30 mouse cellular contexts compared by ENCODE assay signal in genomic region chr5:150919269-150919668, GRCm38 (mm10). TPM values are rescaled to one million over a fixed set of nuclear protein-coding genes. Genes with fewer than 3 reads are reported as not detected.
DNase-seq lines count a peak whose midpoint lies in the region; ATAC-seq and TF ChIP-seq lines count a peak whose summit lies in the region.
"Had no signal": no experiment of that assay in that cellular context is flagged by ENCODE, and none has a peak within 500 bp of the region (broad histone marks: within the 10 kb centered on the region; RNA-seq: fewer than 3 reads in every experiment).

No protein-coding gene starts in this region.

- H3K4me2 ChIP-seq in forebrain, embryonic 16.5 days (ENCODE audit: low read length) = no peak overlapping the region
- H3K4me2 ChIP-seq in forebrain, embryonic 11.5 days (ENCODE audit: low read depth, low read length, severe bottlenecking) = no peak overlapping the region
- no peak overlapping the region for H3K4me2 ChIP-seq in liver, postnatal 0 days (ENCODE audit: low read depth, low read length)
- no peak overlapping the region for H3K4me2 ChIP-seq in lung, embryonic 16.5 days (ENCODE audit: low read depth, low read length)
- H3K4me2 ChIP-seq: forebrain, embryonic 13.5 days; heart, embryonic 12.5 days; heart, embryonic 15.5 days; hindbrain, embryonic 13.5 days; intestine, embryonic 15.5 days had no signal

- no peak overlapping the region for H3K9ac ChIP-seq in forebrain, embryonic 16.5 days (replicated peaks; ENCODE audit: low read depth, low read length)
- no peak overlapping the region for H3K9ac ChIP-seq in forebrain, embryonic 11.5 days (ENCODE audit: low read length)
- 0 out of 2 replicates have a peak overlapping the region, but pooled peaks have one; percentile 6 for H3K9ac ChIP-seq in liver, adult 2 months (ENCODE audit: low read depth, low read length)
- H3K9ac ChIP-seq in liver, postnatal 0 days (replicated peaks) = no peak overlapping the region
- H3K9ac ChIP-seq in lung, embryonic 16.5 days (ENCODE audit: low read length) = no peak overlapping the region
- H3K9ac ChIP-seq: forebrain, embryonic 13.5 days; heart, embryonic 12.5 days; heart, embryonic 15.5 days; hindbrain, embryonic 13.5 days; intestine, embryonic 15.5 days had no signal

- no peaks in the 10 kb centered on the region for H3K79me2 ChIP-seq in liver, adult 2 months (ENCODE audit: control insufficient read depth, insufficient read depth, low read length)

- peaks cover 3% of the 10 kb centered on the region; the same call in 1 of the 2 replicates for H3K4me1 ChIP-seq in forebrain, embryonic 16.5 days (replicated peaks; ENCODE audit: control insufficient read depth, insufficient read depth, low read length)
- H3K4me1 ChIP-seq in forebrain, embryonic 11.5 days (replicated peaks; ENCODE audit: control insufficient read depth, insufficient read depth, low read length) = no peaks in the 10 kb centered on the region
- peaks cover 21% of the 10 kb centered on the region for H3K4me1 ChIP-seq in liver, adult 2 months (ENCODE audit: control insufficient read depth, insufficient read depth, low read length)
- peaks cover 22% of the 10 kb centered on the region for H3K4me1 ChIP-seq in liver, postnatal 0 days (ENCODE audit: insufficient read depth)
- no peaks in the 10 kb centered on the region for H3K4me1 ChIP-seq in lung, embryonic 16.5 days (replicated peaks; ENCODE audit: control insufficient read depth, insufficient read depth, low read length)
- H3K4me1 ChIP-seq: forebrain, embryonic 13.5 days; hindbrain, embryonic 10.5 days; hindbrain, embryonic 13.5 days; intestine, embryonic 15.5 days had no signal

- no peak for TF ChIP-seq POLR2A in liver, adult 2 months (IDR thresholded peaks at IDR 0.05; ENCODE audit: extremely low read depth, insufficient read depth, low read length)
- TF ChIP-seq POLR2A in brain, embryonic 14.5 days (IDR thresholded peaks at IDR 0.05; ENCODE audit: borderline replicate concordance, extremely low read depth, insufficient read depth, insufficient read length, poor library complexity, severe bottlenecking) = no peak

- TF ChIP-seq EP300 in liver, postnatal 0 days (IDR thresholded peaks at IDR 0.05; ENCODE audit: low read depth) = no peak

- H3K27me3 ChIP-seq in forebrain, embryonic 16.5 days (replicated peaks; ENCODE audit: control insufficient read depth, insufficient read depth, low read length) = no peaks in the 10 kb centered on the region
- no peaks in the 10 kb centered on the region for H3K27me3 ChIP-seq in forebrain, embryonic 11.5 days (ENCODE audit: control insufficient read depth, insufficient read depth, low read length)
- H3K27me3 ChIP-seq in liver, adult 2 months (ENCODE audit: control insufficient read depth, insufficient read depth, low read length) = no peaks in the 10 kb centered on the region
- H3K27me3 ChIP-seq in liver, postnatal 0 days (ENCODE audit: insufficient read depth, low read length) = no peaks in the 10 kb centered on the region
- H3K27me3 ChIP-seq in lung, embryonic 16.5 days (ENCODE audit: control insufficient read depth, insufficient read depth, low read depth, low read length) = no peaks in the 10 kb centered on the region
- H3K27me3 ChIP-seq: forebrain, embryonic 13.5 days; heart, embryonic 12.5 days; heart, embryonic 15.5 days; hindbrain, embryonic 13.5 days; intestine, embryonic 15.5 days had no signal

- WGBS in forebrain, embryonic 16.5 days = 78% methylated on average over 4 of the region's 4 CpGs
- 93% methylated on average over 4 of the region's 4 CpGs for WGBS in forebrain, embryonic 11.5 days
- 92% methylated on average over 4 of the region's 4 CpGs for WGBS in liver, adult 2 months
- 90% methylated on average over 4 of the region's 4 CpGs for WGBS in liver, postnatal 0 days (ENCODE audit: insufficient replicate concordance)
- WGBS in lung, embryonic 16.5 days = 46% methylated on average over 4 of the region's 4 CpGs

- ATAC-seq in forebrain, embryonic 16.5 days = peak; percentile 43; the same call in 1 of the 2 replicates
- no peak for ATAC-seq in forebrain, embryonic 11.5 days (replicated peaks; ENCODE audit: low FRiP score)
- no peak for ATAC-seq in liver, postnatal 0 days
- ATAC-seq in lung, embryonic 16.5 days (ENCODE audit: low read depth) = 0 out of 2 replicates have a peak, but pooled peaks have one; percentile 17
- ATAC-seq: CD4-positive, CD25-positive, alpha-beta regulatory T cell, adult 4 months; hindbrain, embryonic 16.5 days; intestine, embryonic 15.5 days had no signal

- H3K4me3 ChIP-seq in forebrain, embryonic 16.5 days (replicated peaks; ENCODE audit: low read length) = no peak overlapping the region
- no peak overlapping the region for H3K4me3 ChIP-seq in forebrain, embryonic 11.5 days (ENCODE audit: low read depth, low read length)
- no peak overlapping the region for H3K4me3 ChIP-seq in liver, adult 2 months (ENCODE audit: insufficient read depth, low read depth, low read length)
- no peak overlapping the region for H3K4me3 ChIP-seq in liver, postnatal 0 days (ENCODE audit: low read depth, low read length)
- no peak overlapping the region for H3K4me3 ChIP-seq in lung, embryonic 16.5 days (ENCODE audit: low read length)
- H3K4me3 ChIP-seq: erythroblast, embryonic 14.5 days; forebrain, embryonic 13.5 days; heart, embryonic 12.5 days; heart, embryonic 15.5 days; hindbrain, embryonic 10.5 days; hindbrain, embryonic 13.5 days; intestine, embryonic 15.5 days had no signal

- H3K9me3 ChIP-seq in forebrain, embryonic 16.5 days (ENCODE audit: control insufficient read depth, low read length) = no peaks in the 10 kb centered on the region
- no peaks in the 10 kb centered on the region for H3K9me3 ChIP-seq in forebrain, embryonic 11.5 days (ENCODE audit: control insufficient read depth, low read length)
- H3K9me3 ChIP-seq in liver, postnatal 0 days (ENCODE audit: low read length) = no peaks in the 10 kb centered on the region
- H3K9me3 ChIP-seq in lung, embryonic 16.5 days (ENCODE audit: control insufficient read depth, low read length) = no peaks in the 10 kb centered on the region
- H3K9me3 ChIP-seq: forebrain, embryonic 13.5 days; heart, embryonic 12.5 days; heart, embryonic 15.5 days; hindbrain, embryonic 10.5 days; hindbrain, embryonic 13.5 days; intestine, embryonic 15.5 days had no signal

- no peaks in the 10 kb centered on the region for H3K36me3 ChIP-seq in forebrain, embryonic 16.5 days (ENCODE audit: control insufficient read depth, insufficient read depth)
- no peaks in the 10 kb centered on the region for H3K36me3 ChIP-seq in forebrain, embryonic 11.5 days (ENCODE audit: control insufficient read depth, insufficient read depth, low read length)
- H3K36me3 ChIP-seq in liver, adult 2 months (ENCODE audit: control insufficient read depth, insufficient read depth, low read length) = no peaks in the 10 kb centered on the region
- H3K36me3 ChIP-seq in liver, postnatal 0 days (replicated peaks; ENCODE audit: insufficient read depth, low read length) = no peaks in the 10 kb centered on the region
- H3K36me3 ChIP-seq in lung, embryonic 16.5 days (ENCODE audit: control insufficient read depth, insufficient read depth, low read length) = no peaks in the 10 kb centered on the region
- H3K36me3 ChIP-seq: heart, embryonic 12.5 days; heart, embryonic 15.5 days; hindbrain, embryonic 10.5 days; hindbrain, embryonic 13.5 days; intestine, embryonic 15.5 days had no signal

- no peak overlapping the region for H3K27ac ChIP-seq in forebrain, embryonic 16.5 days (ENCODE audit: low read length)
- no peak overlapping the region for H3K27ac ChIP-seq in forebrain, embryonic 11.5 days (ENCODE audit: low read depth, low read length)
- 0 out of 2 replicates have a peak overlapping the region, but pooled peaks have one; percentile 22 for H3K27ac ChIP-seq in liver, adult 2 months (replicated peaks; ENCODE audit: insufficient read depth, low read depth, low read length)
- no peak overlapping the region for H3K27ac ChIP-seq in liver, postnatal 0 days (ENCODE audit: low read depth)
- H3K27ac ChIP-seq in lung, embryonic 16.5 days (ENCODE audit: low read length) = no peak overlapping the region
- H3K27ac ChIP-seq: forebrain, embryonic 13.5 days; heart, embryonic 15.5 days; hindbrain, embryonic 10.5 days; intestine, embryonic 15.5 days had no signal

- no peak for DNase-seq in forebrain, embryonic 11.5 days (ENCODE audit: low spot score)
- no peak for DNase-seq in liver, adult 2 months (ENCODE audit: extremely low read depth, low read depth, low spot score)
- no peak for DNase-seq in liver, postnatal 0 days
- DNase-seq in lung, adult 18-20 months = no peak
- peak; percentile 25 for DNase-seq in brain, embryonic 14.5 days (ENCODE audit: low read depth)
- DNase-seq in ovary, postnatal 14 days (ENCODE audit: low spot score) = no peak
- DNase-seq: adrenal gland, adult 2 months; adrenal gland, postnatal 14 days; cerebellum, adult 11-12 months; cerebellum, adult 8-10 months; cerebellum, postnatal 36 days; gastrocnemius, postnatal 10 days; gastrocnemius, postnatal 36 days; heart, postnatal 10 days; heart, postnatal 36 days had no signal

- TF ChIP-seq CTCF in liver, adult 2 months (IDR thresholded peaks at IDR 0.05; ENCODE audit: low read depth, low read length) = no peak
- TF ChIP-seq CTCF in liver, postnatal 0 days (IDR thresholded peaks at IDR 0.05; ENCODE audit: low read depth) = no peak
- no peak for TF ChIP-seq CTCF in brain, embryonic 14.5 days (IDR thresholded peaks at IDR 0.05; ENCODE audit: borderline replicate concordance, extremely low read depth, insufficient read depth, insufficient read length)

RNA-seq across cellular contexts. Expression of gene Kl, which starts 33.1 kb away (rescaled TPM):
- 0.28 and 0.48 TPM in 2 replicates for polyA plus RNA-seq in forebrain, embryonic 16.5 days (2015; fragmentation: Nextera tagmentation; extraction: Ambion mirVana)
- polyA plus RNA-seq in forebrain, embryonic 11.5 days (2014; fragmentation: Nextera tagmentation; extraction: Ambion mirVana) = 0.19 and 0.20 TPM in 2 replicates
- total RNA-seq in liver, adult 2 months (2014; rRNA removed) = 0.07 TPM in 1 of 2 replicates, not detected in the other
- polyA plus RNA-seq in liver, adult 2 months (2012; rRNA removed) = not detected in 2 replicates
- polyA plus RNA-seq in liver, postnatal 0 days (2015; fragmentation: Nextera tagmentation; extraction: Ambion mirVana) = 0.05 and 0.08 TPM in 2 replicates
- polyA plus RNA-seq in lung, embryonic 16.5 days (2015; fragmentation: Nextera tagmentation; extraction: Ambion mirVana) = 0.09 and 0.25 TPM in 2 replicates
- 0.30 and 0.90 TPM in 2 replicates for polyA plus RNA-seq in brain, embryonic 14.5 days (2012; rRNA removed)
- total RNA-seq: granulocyte monocyte progenitor cell, adult 5-6 weeks; MEL had no signal
- polyA plus RNA-seq: C2C12; CD4-positive, CD25-positive, alpha-beta regulatory T cell, adult 4 months; embryonic facial prominence, embryonic 11.5 days; erythroblast, embryonic 14.5 days; hindbrain, embryonic 10.5 days had no signal

Comparison
In these comparisons a context has a peak if more than half of its experiments do, and no peak if none do; other contexts are left out.
1. ATAC-seq: peak in forebrain, embryonic 16.5 days (single experiment) and lung, embryonic 16.5 days (single experiment); none in forebrain, embryonic 11.5 days (single experiment) and liver, postnatal 0 days (single experiment).